Mouse (Mus musculus) lung, postnatal 0 days (tissue): ENCODE measurements around the gene Gcnt4.

Experiments
- CTCF ChIP-seq: IDR thresholded peaks from 2 replicates; pipeline ENCODE4 v1.5.1; 2016; ENCODE audit warnings: antibody characterized with exemption, mild to moderate bottlenecking
- EP300 ChIP-seq: IDR thresholded peaks from 2 replicates; pipeline ENCODE4 v1.6.1; 2016; ENCODE audit warnings: antibody characterized with exemption, mild to moderate bottlenecking, control low read depth

- TF ChIP-seq CTCF (no peak), EP300 (no peak)
Measured at GRCm38 (mm10) chr13:96925991-96926725, 1.7 kb downstream of the Gcnt4 start.
